In genomic region chr14:37034432-37034831, GRCm38 (mm10) we compare ENCODE assay signal across 25 mouse cellular contexts. TPM values are rescaled to one million over a fixed set of nuclear protein-coding genes. Genes with fewer than 3 reads are reported as not detected.
DNase-seq lines count a peak whose midpoint lies in the region; ATAC-seq and TF ChIP-seq lines count a peak whose summit lies in the region.
"Had no signal": no experiment of that assay in that cellular context is flagged by ENCODE, and none has a peak within 500 bp of the region (broad histone marks: within the 10 kb centered on the region; RNA-seq: fewer than 3 reads in every experiment).

No protein-coding gene starts in this region.

- H3K4me2 ChIP-seq in forebrain, postnatal 0 days (ENCODE audit: low read depth) = no peak overlapping the region
- H3K4me2 ChIP-seq in forebrain, embryonic 11.5 days (ENCODE audit: low read depth, low read length, severe bottlenecking) = no peak overlapping the region
- H3K4me2 ChIP-seq: embryonic facial prominence, embryonic 13.5 days; forebrain, embryonic 12.5 days; heart, embryonic 15.5 days; limb, embryonic 15.5 days; lung, embryonic 15.5 days had no signal

- 44% methylated on average over 5 of the region's 5 CpGs for WGBS in forebrain, postnatal 0 days
- WGBS in forebrain, embryonic 11.5 days = 62% methylated on average over 5 of the region's 5 CpGs

- H3K9me3 ChIP-seq in forebrain, postnatal 0 days (ENCODE audit: low read length) = no peaks in the 10 kb centered on the region
- no peaks in the 10 kb centered on the region for H3K9me3 ChIP-seq in forebrain, embryonic 11.5 days (ENCODE audit: control insufficient read depth, low read length)
- H3K9me3 ChIP-seq in ES-Bruce4 (replicated peaks; ENCODE audit: control insufficient read depth, insufficient read depth, low read length, poor library complexity, severe bottlenecking) = no peaks in the 10 kb centered on the region
- H3K9me3 ChIP-seq: embryonic facial prominence, embryonic 13.5 days; forebrain, embryonic 12.5 days; heart, embryonic 15.5 days; limb, embryonic 15.5 days; lung, embryonic 15.5 days had no signal

- H3K27ac ChIP-seq in forebrain, postnatal 0 days (ENCODE audit: low read depth, low read length) = no peak overlapping the region
- no peak overlapping the region for H3K27ac ChIP-seq in forebrain, embryonic 11.5 days (ENCODE audit: low read depth, low read length)
- H3K27ac ChIP-seq in ES-Bruce4 (ENCODE audit: insufficient read depth, low read length) = no peak overlapping the region
- H3K27ac ChIP-seq: embryonic facial prominence, embryonic 13.5 days; forebrain, embryonic 12.5 days; heart, embryonic 15.5 days; limb, embryonic 15.5 days; lung, embryonic 15.5 days had no signal

- no peak overlapping the region for H3K4me3 ChIP-seq in forebrain, postnatal 0 days (ENCODE audit: low read depth, low read length)
- H3K4me3 ChIP-seq in forebrain, embryonic 11.5 days (ENCODE audit: low read depth, low read length) = no peak overlapping the region
- H3K4me3 ChIP-seq in ES-Bruce4 (ENCODE audit: low read depth, low read length) = no peak overlapping the region
- H3K4me3 ChIP-seq: embryonic facial prominence, embryonic 13.5 days; forebrain, embryonic 12.5 days; heart, embryonic 15.5 days; limb, embryonic 15.5 days; lung, embryonic 15.5 days had no signal

- H3K27me3 ChIP-seq in forebrain, postnatal 0 days (ENCODE audit: insufficient read depth, low read length) = no peaks in the 10 kb centered on the region
- H3K27me3 ChIP-seq in forebrain, embryonic 11.5 days (ENCODE audit: control insufficient read depth, insufficient read depth, low read length) = no peaks in the 10 kb centered on the region
- H3K27me3 ChIP-seq in ES-Bruce4 (ENCODE audit: control insufficient read depth, insufficient read depth, low read length, poor library complexity, severe bottlenecking) = no peaks in the 10 kb centered on the region
- H3K27me3 ChIP-seq: embryonic facial prominence, embryonic 13.5 days; forebrain, embryonic 12.5 days; heart, embryonic 15.5 days; limb, embryonic 15.5 days; lung, embryonic 15.5 days had no signal

- no peak for TF ChIP-seq POLR2A in ES-Bruce4 (IDR thresholded peaks at IDR 0.05; ENCODE audit: insufficient read depth, low read length)

- 0 out of 2 replicates have a peak, but pooled peaks cover 10% of the 10 kb centered on the region for H3K4me1 ChIP-seq in forebrain, postnatal 0 days (ENCODE audit: insufficient read depth)
- no peaks in the 10 kb centered on the region for H3K4me1 ChIP-seq in forebrain, embryonic 11.5 days (replicated peaks; ENCODE audit: control insufficient read depth, insufficient read depth, low read length)
- no peaks in the 10 kb centered on the region for H3K4me1 ChIP-seq in ES-Bruce4 (ENCODE audit: control insufficient read depth, insufficient read depth, low read length)
- H3K4me1 ChIP-seq: embryonic facial prominence, embryonic 13.5 days; forebrain, embryonic 12.5 days; limb, embryonic 15.5 days had no signal

- H3K36me3 ChIP-seq in forebrain, postnatal 0 days (ENCODE audit: insufficient read depth) = no peaks in the 10 kb centered on the region
- no peaks in the 10 kb centered on the region for H3K36me3 ChIP-seq in forebrain, embryonic 11.5 days (ENCODE audit: control insufficient read depth, insufficient read depth, low read length)
- H3K36me3 ChIP-seq in ES-Bruce4 (ENCODE audit: control insufficient read depth, insufficient read depth, low read length, poor library complexity, severe bottlenecking) = no peaks in the 10 kb centered on the region
- H3K36me3 ChIP-seq: embryonic facial prominence, embryonic 13.5 days; forebrain, embryonic 12.5 days; heart, embryonic 15.5 days; limb, embryonic 15.5 days; lung, embryonic 15.5 days had no signal

- TF ChIP-seq CTCF in forebrain, postnatal 0 days (IDR thresholded peaks at IDR 0.05; ENCODE audit: low read depth) = peak; percentile 59
- TF ChIP-seq CTCF in ES-Bruce4 (IDR thresholded peaks at IDR 0.05; ENCODE audit: low read depth, low read length) = peak; percentile 26

- no peak for ATAC-seq in forebrain, postnatal 0 days
- ATAC-seq in forebrain, embryonic 11.5 days (replicated peaks; ENCODE audit: low FRiP score) = no peak
- ATAC-seq: hindbrain, embryonic 16.5 days had no signal

- intact Hi-C loops in left cerebral cortex, postnatal 14 days (cut with DNase I) = loop anchor here (5.0 kb wide), 3 partner anchors 67 to 93 kb away; partner anchors contain the start of gene Ccser2
- intact Hi-C loops in heart, postnatal 25 days (cut with DNase I) = loop anchor here (5.0 kb wide), 1 partner anchor 82 kb away; no protein-coding TSS in a partner anchor

- DNase-seq in forebrain, postnatal 0 days = peak; percentile 24
- DNase-seq in forebrain, embryonic 11.5 days (ENCODE audit: low spot score) = no peak
- DNase-seq in left cerebral cortex, postnatal 14 days (ENCODE audit: low spot score in 2 of 2) = peak; percentile 15 to 29
- DNase-seq in left cerebral cortex, adult 8-10 months (ENCODE audit: low spot score in 2 of 2) = no peak
- DNase-seq in retina, embryonic 14.5 days (ENCODE audit: low spot score) = peak; percentile 23
- no peak for DNase-seq in adrenal gland, postnatal 10 days
- DNase-seq in heart, postnatal 25 days (ENCODE audit: low spot score) = no peak
- DNase-seq: adrenal gland, postnatal 25 days; cerebellum, postnatal 36 days; heart, adult 18-20 months; kidney, adult 9 months; spleen, adult 18-20 months; thymus, postnatal 25 days had no signal

- H3K9ac ChIP-seq in forebrain, postnatal 0 days = no peak overlapping the region
- no peak overlapping the region for H3K9ac ChIP-seq in forebrain, embryonic 11.5 days (ENCODE audit: low read length)
- no peak overlapping the region for H3K9ac ChIP-seq in ES-Bruce4 (ENCODE audit: low read depth, poor library complexity, severe bottlenecking)
- H3K9ac ChIP-seq: embryonic facial prominence, embryonic 13.5 days; forebrain, embryonic 12.5 days; heart, embryonic 15.5 days; limb, embryonic 15.5 days; lung, embryonic 15.5 days had no signal

- no peak for TF ChIP-seq EP300 in ES-Bruce4 (IDR thresholded peaks at IDR 0.05; ENCODE audit: insufficient read depth, low read depth, low read length)

RNA-seq across cellular contexts. Expression of gene Rgr, which starts 14.3 kb away (rescaled TPM):
- 0.10 TPM in 1 of 2 replicates, not detected in the other for total RNA-seq in forebrain, postnatal 0 days (2014; rRNA removed)
- 0.35 TPM in 1 of 2 replicates, not detected in the other for polyA plus RNA-seq in forebrain, postnatal 0 days (2015; fragmentation: Nextera tagmentation; extraction: Ambion mirVana)
- polyA plus RNA-seq in forebrain, embryonic 11.5 days (2014; fragmentation: Nextera tagmentation; extraction: Ambion mirVana) = not detected in 2 replicates
- not detected for total RNA-seq in left cerebral cortex, postnatal 14 days (2021)
- total RNA-seq in left cerebral cortex, adult 8-10 months (2022) = not detected
- polyA plus RNA-seq in ES-Bruce4 (2011; ENCODE audit: insufficient read depth, insufficient read length, low read depth, missing spikeins) = not detected in 2 replicates
- not detected for total RNA-seq in adrenal gland, postnatal 10 days (2021)
- total RNA-seq in heart, postnatal 25 days (2021) = not detected
- total RNA-seq: adrenal gland, postnatal 25 days; gastrocnemius, adult 8-10 months; heart, adult 18-20 months; layer of hippocampus, adult 18-20 months; left cerebral cortex, postnatal 10 days; megakaryocyte, adult 5-6 weeks had no signal
- polyA plus RNA-seq: forebrain, embryonic 12.5 days; heart, embryonic 15.5 days; hindbrain, embryonic 16.5 days; lung, embryonic 15.5 days; neural tube, embryonic 14.5 days had no signal

RNA-seq across cellular contexts. Expression of gene Lrit1, which starts 20.2 kb away (rescaled TPM):
- total RNA-seq in forebrain, postnatal 0 days (2014; rRNA removed) = not detected in 2 replicates
- polyA plus RNA-seq in forebrain, postnatal 0 days (2015; fragmentation: Nextera tagmentation; extraction: Ambion mirVana) = not detected in 2 replicates
- polyA plus RNA-seq in forebrain, embryonic 11.5 days (2014; fragmentation: Nextera tagmentation; extraction: Ambion mirVana) = not detected in 2 replicates
- total RNA-seq in left cerebral cortex, postnatal 14 days (2021) = under 1 TPM in 1 of 2 experiments, not detected in 1; 0.06 TPM
- under 1 TPM in 1 of 4 experiments, not detected in 3; 0.08 TPM for total RNA-seq in left cerebral cortex, adult 8-10 months (2022)
- not detected in 2 replicates for polyA plus RNA-seq in ES-Bruce4 (2011; ENCODE audit: insufficient read depth, insufficient read length, low read depth, missing spikeins)
- under 1 TPM in 1 of 2 experiments, not detected in 1; 0.06 TPM for total RNA-seq in adrenal gland, postnatal 10 days (2021)
- total RNA-seq in heart, postnatal 25 days (2021) = not detected
- total RNA-seq: adrenal gland, postnatal 25 days; gastrocnemius, adult 8-10 months; heart, adult 18-20 months; layer of hippocampus, adult 18-20 months; left cerebral cortex, postnatal 10 days; megakaryocyte, adult 5-6 weeks had no signal
- polyA plus RNA-seq: embryonic facial prominence, embryonic 13.5 days; forebrain, embryonic 12.5 days; heart, embryonic 15.5 days; hindbrain, embryonic 16.5 days; limb, embryonic 15.5 days; lung, embryonic 15.5 days; neural tube, embryonic 14.5 days had no signal

RNA-seq across cellular contexts. Expression of gene Lrit2, which starts 33.3 kb away (rescaled TPM):
- total RNA-seq in forebrain, postnatal 0 days (2014; rRNA removed) = not detected in 2 replicates
- not detected in 2 replicates for polyA plus RNA-seq in forebrain, postnatal 0 days (2015; fragmentation: Nextera tagmentation; extraction: Ambion mirVana)
- not detected in 2 replicates for polyA plus RNA-seq in forebrain, embryonic 11.5 days (2014; fragmentation: Nextera tagmentation; extraction: Ambion mirVana)
- total RNA-seq in left cerebral cortex, postnatal 14 days (2021) = not detected
- total RNA-seq in left cerebral cortex, adult 8-10 months (2022) = not detected
- polyA plus RNA-seq in ES-Bruce4 (2011; ENCODE audit: insufficient read depth, insufficient read length, low read depth, missing spikeins) = not detected in 2 replicates
- not detected for total RNA-seq in adrenal gland, postnatal 10 days (2021)
- not detected for total RNA-seq in heart, postnatal 25 days (2021)
- total RNA-seq: adrenal gland, postnatal 25 days; gastrocnemius, adult 8-10 months; heart, adult 18-20 months; layer of hippocampus, adult 18-20 months; left cerebral cortex, postnatal 10 days; megakaryocyte, adult 5-6 weeks had no signal
- polyA plus RNA-seq: embryonic facial prominence, embryonic 13.5 days; forebrain, embryonic 12.5 days; heart, embryonic 15.5 days; hindbrain, embryonic 16.5 days; limb, embryonic 15.5 days; lung, embryonic 15.5 days; neural tube, embryonic 14.5 days had no signal

Comparison
In these comparisons a context has a peak if more than half of its experiments do, and no peak if none do; other contexts are left out.
1. DNase-seq: peak in forebrain, postnatal 0 days (single experiment), left cerebral cortex, postnatal 14 days (2 of 2) and retina, embryonic 14.5 days (single experiment); none in forebrain, embryonic 11.5 days (single experiment), left cerebral cortex, adult 8-10 months (0 of 2), adrenal gland, postnatal 10 days (single experiment) and heart, postnatal 25 days (single experiment).